Mouse (Mus musculus) gastrocnemius, postnatal 36 days (tissue): ENCODE results near the gene Gm35315. TPM values are rescaled to one million over a fixed set of nuclear protein-coding genes. Genes with fewer than 3 reads are reported as not detected.
"Not testable (repeated sequence)": the region's sequence is repeated elsewhere in the genome, so short reads cannot be mapped to it uniquely, and the experiment has no call there.

Source experiments
- DNase-seq, 2 experiments: peaks; one replicate each; pipeline ENCODE4 v3.0.0; 2022
- intact Hi-C: fragments of 180-260 bp; cut with DNase I; formaldehyde crosslinking; loops from one replicate; pipeline ENCODE4 v1.15.1; 2025
- total RNA-seq, 2 experiments: library from RNA; stranded (reverse); gene quantifications; 2 replicates each; pipeline ENCODE4 v1.2.3; 2021

The Gm35315 gene
- total RNA-seq, 2 experiments from 2014 or later: 0.07 to 0.23 TPM

GRCm38 (mm10) chr5:110102429-110102828 lies 8.2 kb upstream of the Gm35315 start:
- no peak for DNase-seq
- intact Hi-C loops: no loop called here

DNA sequence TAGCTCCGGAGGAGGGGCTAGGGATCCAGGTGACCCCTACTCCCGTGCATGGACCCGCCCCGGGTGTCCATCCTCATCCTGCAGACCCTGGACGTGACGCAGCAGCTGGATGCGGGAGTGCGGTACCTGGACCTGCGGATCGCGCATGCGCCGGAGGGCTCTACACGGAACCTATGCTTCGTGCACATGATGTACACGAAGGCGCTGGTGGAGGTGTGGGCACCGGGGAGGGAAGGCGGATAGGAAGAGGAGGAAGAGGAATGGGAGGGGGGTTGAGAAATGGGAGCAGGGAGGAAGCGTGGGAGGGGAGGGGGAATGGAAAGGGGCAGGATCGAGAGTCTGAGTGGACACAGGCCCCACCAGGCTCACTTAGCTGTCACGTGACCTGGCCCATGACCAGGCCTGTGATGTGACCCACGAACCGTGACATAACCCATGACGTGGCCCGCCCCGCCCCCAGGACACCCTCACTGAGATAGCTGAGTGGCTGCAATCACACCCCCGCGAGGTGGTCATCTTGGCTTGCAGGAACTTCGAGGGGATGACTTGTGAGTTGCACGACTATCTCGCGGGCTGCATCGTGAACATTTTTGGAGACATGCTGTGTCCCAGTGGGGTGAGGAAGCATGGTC lies 7.6 kb upstream of the Gm35315 start:
- intact Hi-C loops: no loop called here
- no peak for DNase-seq

GRCm38 (mm10) chr5:110100921-110101631 lies 6.9 kb upstream of the Gm35315 start:
- intact Hi-C loops: no loop called here
- no peak for DNase-seq

DNA sequence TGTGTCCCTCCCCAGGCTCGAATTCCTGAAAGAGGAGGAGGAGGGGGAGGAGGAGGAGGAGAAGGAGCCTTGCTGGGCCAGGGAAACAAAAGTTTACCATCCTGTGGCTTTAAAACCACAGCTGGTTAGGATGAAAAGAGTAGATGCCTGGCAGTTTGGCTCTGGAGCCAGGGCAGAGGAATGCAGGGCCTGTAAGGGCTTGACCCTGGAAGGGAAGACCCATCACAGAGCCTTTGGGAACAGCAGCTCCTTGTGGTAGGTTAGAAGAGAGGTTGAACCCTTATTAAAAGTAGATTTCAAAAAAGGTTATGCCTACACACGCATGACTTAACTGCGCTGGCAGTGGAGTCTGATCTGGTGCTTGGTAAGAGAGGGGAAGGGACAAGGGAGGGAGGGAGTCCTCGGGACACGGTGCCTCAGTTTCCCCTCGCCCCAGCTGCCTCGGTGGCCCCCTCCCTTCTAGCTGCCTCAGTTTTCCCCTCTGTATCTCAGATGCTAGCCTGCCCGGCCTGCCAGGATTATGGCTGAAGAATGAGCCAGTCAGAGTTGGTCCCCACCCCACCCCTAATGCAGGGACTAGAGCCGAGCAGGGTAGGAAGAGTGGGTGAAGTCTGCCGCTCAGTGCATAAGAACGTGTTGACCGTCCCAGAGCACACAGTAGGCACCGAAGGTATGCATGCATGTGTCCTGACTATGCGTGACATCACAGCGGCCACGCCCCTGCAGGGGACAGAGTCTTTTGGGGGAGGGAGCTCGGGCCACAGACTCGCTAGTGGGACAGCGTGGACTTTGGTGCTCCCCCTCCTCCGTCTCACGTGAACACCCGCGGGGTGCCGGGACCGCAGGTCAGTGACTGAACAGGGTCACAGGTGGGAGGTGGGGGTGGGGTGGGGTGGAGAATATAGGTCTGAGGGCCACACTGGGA lies 5.7 kb upstream of the Gm35315 start, which contains the start of gene Plcxd1:
Plcxd1 (plus strand) TSS at position 314 of the 925 bp plus-strand sequence.
- intact Hi-C loops: loop anchor here (5.0 kb wide), 1 partner anchor 43 kb away; no protein-coding TSS in a partner anchor
- DNase-seq: no peak

DNA sequence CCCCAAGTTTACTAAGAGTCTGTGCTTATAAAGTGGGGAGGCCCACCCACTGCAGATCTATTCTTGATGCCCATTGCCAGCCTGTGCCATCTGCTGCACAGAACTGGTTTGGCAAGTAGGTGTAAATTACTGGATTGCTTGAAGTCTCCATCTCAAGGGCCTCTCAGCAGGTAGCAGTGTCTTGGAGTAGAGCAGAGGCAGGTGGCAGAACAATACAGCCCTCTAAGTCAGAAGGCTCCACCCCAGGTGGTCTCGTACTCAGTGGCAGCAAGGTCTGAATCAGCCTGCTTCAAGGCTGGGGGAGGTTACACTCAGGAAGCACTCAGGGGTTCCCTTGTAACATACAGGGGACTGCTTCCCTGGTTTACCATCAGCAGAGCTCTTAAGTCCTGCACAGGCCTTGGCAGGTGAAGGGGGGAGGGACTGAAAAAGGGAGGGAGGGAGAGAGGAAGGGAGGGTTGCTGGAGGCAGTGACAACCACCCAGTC lies 4.8 kb upstream of the Gm35315 start:
- DNase-seq: no peak
- intact Hi-C loops: loop anchor here (5.0 kb wide), 1 partner anchor 42 kb away; no protein-coding TSS in a partner anchor

- intact Hi-C loops: loop anchor here (5.0 kb wide), 1 partner anchor 38 kb away; no protein-coding TSS in a partner anchor
- no peak for DNase-seq
Observed at GRCm38 (mm10) chr5:110094847-110095213, 610 bp upstream of the Gm35315 start.

DNA sequence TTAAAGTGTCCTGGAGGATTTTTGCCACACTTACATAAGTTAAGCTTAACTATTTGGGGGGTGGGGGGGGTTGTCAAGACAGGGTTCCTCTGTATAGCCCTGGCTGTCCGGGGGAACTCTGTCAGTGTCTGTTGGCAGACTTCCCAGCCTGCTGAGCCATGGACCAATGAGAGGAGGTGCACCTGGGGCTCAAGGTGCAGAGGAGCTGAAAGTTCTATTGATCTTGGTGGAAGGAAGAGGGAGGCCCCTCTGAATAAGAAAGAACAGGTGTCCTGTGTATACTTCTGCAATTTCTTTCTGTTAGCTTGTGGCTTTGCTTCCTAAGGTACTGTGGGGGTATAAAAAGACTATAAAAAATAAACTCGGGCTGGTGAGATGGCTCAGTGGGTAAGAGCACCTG lies 2.7 kb downstream of the Gm35315 start:
- intact Hi-C loops: no loop called here
- DNase-seq: no peak

- intact Hi-C loops: no loop called here
- DNase-seq: no peak
Observed at GRCm38 (mm10) chr5:110086161-110086866, 7.9 kb downstream of the Gm35315 start.

DNA sequence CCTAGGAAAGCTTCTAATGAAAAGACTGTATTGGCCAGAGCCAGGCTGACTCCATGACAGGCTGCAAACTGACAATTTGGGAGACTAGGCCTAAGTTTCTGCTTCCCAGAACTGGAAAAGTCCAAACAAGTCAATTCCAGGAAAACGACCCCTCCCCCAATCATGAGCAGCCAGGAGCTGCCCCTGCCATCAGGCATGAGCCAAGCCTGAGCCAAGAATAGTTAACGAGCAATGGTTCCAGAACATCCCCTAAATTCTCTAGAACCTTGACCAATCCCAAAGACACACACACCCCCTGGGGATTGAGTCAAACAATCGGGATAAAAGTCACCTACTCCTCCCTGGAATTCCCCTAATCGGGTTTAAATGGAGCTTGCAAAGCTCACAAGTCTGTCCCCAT lies 11.3 kb downstream of the Gm35315 start:
- no peak for DNase-seq
- intact Hi-C loops: no loop called here

DNA sequence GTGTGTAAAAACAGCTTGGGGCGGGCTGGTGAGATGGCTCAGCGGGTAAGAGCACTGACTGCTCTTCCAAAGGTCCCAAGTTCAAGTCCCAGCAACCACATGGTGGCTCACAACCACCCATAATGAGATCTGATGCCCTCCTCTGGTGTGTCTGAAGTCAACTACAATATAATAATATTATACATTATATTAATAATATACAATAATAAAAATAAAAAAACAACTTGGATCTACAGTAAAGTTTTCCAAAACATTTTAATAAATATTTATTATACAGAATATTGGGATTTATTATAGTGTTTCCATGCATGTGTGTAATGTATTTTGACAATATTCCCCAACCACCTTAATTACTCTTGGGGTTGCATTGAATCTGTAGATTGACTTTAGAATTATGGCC lies 21.8 kb downstream of the Gm35315 start, which contains the start of gene Gm17655:
Gm17655 (minus strand) TSS at position 101 of the 400 bp plus-strand sequence.
- intact Hi-C loops, DNase-seq: not testable (repeated sequence)

DNA sequence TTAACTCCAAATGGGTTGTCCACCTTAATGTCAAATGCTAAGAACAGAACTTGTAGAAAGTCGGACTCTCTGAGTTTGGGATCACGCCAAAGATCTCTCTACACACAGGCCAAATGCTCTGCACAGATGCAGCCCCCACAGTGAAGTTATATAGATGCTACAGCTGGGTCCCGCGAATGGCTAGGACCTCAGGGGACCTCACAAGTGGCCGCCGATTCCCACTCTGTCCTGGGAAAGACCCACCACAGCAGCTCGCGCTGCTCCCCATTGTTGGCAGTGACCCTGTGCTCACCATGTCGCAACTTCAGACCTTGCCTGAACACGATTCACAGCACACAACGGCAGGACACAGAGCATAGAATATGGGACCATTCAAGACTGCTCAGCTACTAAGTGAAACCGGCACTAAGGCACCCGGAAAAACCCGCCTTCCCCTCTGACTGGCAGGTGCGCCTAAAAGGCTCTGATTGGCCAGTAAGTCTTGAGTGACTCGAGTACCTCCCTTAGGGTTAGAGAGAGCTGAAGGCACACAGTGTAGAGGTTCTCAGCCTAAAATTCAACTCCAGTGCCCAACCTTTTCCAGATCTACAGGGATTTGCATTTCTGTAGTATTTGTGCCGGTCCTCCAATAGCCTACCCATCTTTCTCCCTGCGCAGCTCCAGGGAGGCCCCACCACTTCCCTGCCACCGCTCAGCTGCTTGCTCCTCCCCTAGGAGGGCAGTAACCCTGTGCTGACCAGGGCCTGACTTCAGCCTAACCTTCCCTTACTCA lies 36.4 kb downstream of the Gm35315 start:
- intact Hi-C loops: loop anchor here (5.0 kb wide), 1 partner anchor 39 kb away; the partner anchor contains the start of gene Plcxd1
- peak; percentile 70 to 73 for DNase-seq

Other genes with a start within 250 kb of the Gm35315 start
- gene Gm15446, start 171.0 kb downstream of the Gm35315 start, total RNA-seq: 1 to 10 TPM; 4.1 to 9.0 TPM
- 1 to 10 TPM; 5.7 to 6.2 TPM for gene Zfp932, start 97.9 kb downstream of the Gm35315 start, total RNA-seq
- gene Gm17655, start 21.9 kb downstream of the Gm35315 start, total RNA-seq: 1 to 10 TPM; 2.1 to 2.6 TPM
- not detected for gene Plcxd1, start 5.5 kb upstream of the Gm35315 start, total RNA-seq
- 10 to 100 TPM; 13.6 to 14.3 TPM for gene Gtpbp6, start 13.8 kb upstream of the Gm35315 start, total RNA-seq
- gene Zfp605, start 15.7 kb upstream of the Gm35315 start, total RNA-seq: 1 to 10 TPM; 3.0 to 3.2 TPM
- 10 to 100 TPM; 12.3 to 14.1 TPM for gene Chfr, start 41.4 kb upstream of the Gm35315 start, total RNA-seq
- gene Golga3, start 82.3 kb upstream of the Gm35315 start, total RNA-seq: 10 to 100 TPM; 36.4 to 39.9 TPM
- 10 to 100 TPM; 22.3 to 24.8 TPM for gene Ankle2, start 136.6 kb upstream of the Gm35315 start, total RNA-seq
- gene Pgam5, start 175.5 kb upstream of the Gm35315 start, total RNA-seq: 10 to 100 TPM; 23.1 to 27.3 TPM
- 10 to 100 TPM; 31.8 to 48.6 TPM for gene Pxmp2, start 191.8 kb upstream of the Gm35315 start, total RNA-seq
- gene Pole, start 191.9 kb upstream of the Gm35315 start, total RNA-seq: 1 to 10 TPM in 1 of 2 experiments, under 1 TPM in 1; 0.84 to 2.7 TPM
- gene P2rx2, start 248.8 kb upstream of the Gm35315 start, total RNA-seq: not detected